Mouse (Mus musculus) CH12.LX (cell line): ENCODE results near the gene Ptprd. TPM values are rescaled to one million over a fixed set of nuclear protein-coding genes. Genes with fewer than 3 reads are reported as not detected.

Source experiments
- DNase-seq: peaks from one replicate; pipeline ENCODE4 v3.0.0-alpha.2; 2013; ENCODE audit errors: extremely low read depth
- H3K27ac ChIP-seq: 2 replicates; pipeline ENCODE4 v1.5.1; 2012; ENCODE audit warnings: low read depth, mild to moderate bottlenecking, control low read depth, moderate library complexity; ENCODE audit not compliant: insufficient read depth
- H3K27me3 ChIP-seq: replicated peaks from 2 replicates; pipeline ENCODE3; 2012; ENCODE audit warnings: inconsistent platforms
- H3K36me3 ChIP-seq, 2 experiments: replicated peaks in 1 of 2; 2 replicates each; pipeline versions ENCODE3 to v1.6.1; 2012; ENCODE audit warnings: inconsistent platforms in 1 of 2, low read length in 1 of 2, mild to moderate bottlenecking in 1 of 2, mixed read lengths in 1 of 2, moderate library complexity in 1 of 2; ENCODE audit not compliant: control insufficient read depth in 1 of 2, insufficient read depth in 1 of 2
- H3K4me1 ChIP-seq, 2 experiments: 2 replicates each; pipeline ENCODE4 v1.6.1; 2012; ENCODE audit warnings: inconsistent platforms in 1 of 2, moderate library complexity in 1 of 2; ENCODE audit not compliant: insufficient read depth in 2 of 2, control insufficient read depth in 1 of 2
- H3K4me2 ChIP-seq: 2 replicates; pipeline ENCODE4 v1.6.1; 2012; ENCODE audit warnings: low read depth, mild to moderate bottlenecking, control low read depth; ENCODE audit not compliant: poor library complexity, insufficient read depth, severe bottlenecking
- H3K4me3 ChIP-seq, 3 experiments: fragments of 150-350 bp in 1 of 3; sonication (generic) in 1 of 3; replicated peaks in 1 of 3; 2 replicates each; pipeline versions ENCODE3 to v1.5.1; 2011 to 2012; ENCODE audit warnings: low read depth in 2 of 3, low read length in 2 of 3, mild to moderate bottlenecking in 2 of 3, moderate library complexity in 2 of 3, control low read depth in 1 of 3, improper control_type of control experiment in 1 of 3, inconsistent platforms in 1 of 3, mixed read lengths in 1 of 3; ENCODE audit not compliant: poor library complexity in 1 of 3
- H3K79me2 ChIP-seq: replicated peaks from 2 replicates; pipeline ENCODE4 v1.6.1; 2012; ENCODE audit warnings: mild to moderate bottlenecking, moderate library complexity; ENCODE audit not compliant: control insufficient read depth, poor library complexity, insufficient read depth, severe bottlenecking; ENCODE audit errors: extremely low read depth
- H3K9ac ChIP-seq: 2 replicates; pipeline ENCODE4 v1.6.1; 2012; ENCODE audit warnings: low read depth, mild to moderate bottlenecking, control low read depth, moderate library complexity; ENCODE audit not compliant: insufficient read depth
- H3K9me3 ChIP-seq: replicated peaks from 2 replicates; pipeline ENCODE3; 2012; ENCODE audit warnings: low read length, inconsistent platforms, mixed read lengths
- BHLHE40 ChIP-seq: IDR thresholded peaks from 2 replicates; pipeline ENCODE4 v1.6.1; 2011; ENCODE audit warnings: mild to moderate bottlenecking, low read depth, low read length, improper control_type of control experiment
- CHD1 ChIP-seq: IDR thresholded peaks from 2 replicates; pipeline ENCODE4 v1.6.1; 2012; ENCODE audit warnings: low read depth, low read length, improper control_type of control experiment, inconsistent platforms
- CTCF ChIP-seq, 2 experiments: IDR thresholded peaks in 1 of 2; conservative IDR thresholded peaks in 1 of 2; 2 replicates each; pipeline ENCODE4 v1.5.1; 2011 to 2012; ENCODE audit warnings: low read depth in 2 of 2, low read length in 2 of 2, improper control_type of control experiment in 1 of 2, inconsistent platforms in 1 of 2, mild to moderate bottlenecking in 1 of 2, moderate library complexity in 1 of 2
- E2F4 ChIP-seq: IDR thresholded peaks from 2 replicates; pipeline ENCODE4 v1.6.1; 2011; ENCODE audit warnings: low read depth, low read length, improper control_type of control experiment; ENCODE audit not compliant: insufficient replicate concordance
- ETS1 ChIP-seq: conservative IDR thresholded peaks from 2 replicates; pipeline ENCODE4 v1.6.1; 2012; ENCODE audit warnings: low read depth, mild to moderate bottlenecking, inconsistent platforms, low read length, improper control_type of control experiment, moderate library complexity
- HCFC1 ChIP-seq: IDR thresholded peaks from 2 replicates; pipeline ENCODE4 v1.6.1; 2012; ENCODE audit warnings: low read depth, mild to moderate bottlenecking, inconsistent platforms, low read length, improper control_type of control experiment
- IRF4 ChIP-seq: IDR thresholded peaks from 2 replicates; pipeline ENCODE4 v1.6.1; 2014; ENCODE audit warnings: low read depth, mild to moderate bottlenecking, inconsistent platforms, low read length, improper control_type of control experiment
- JUN ChIP-seq: IDR thresholded peaks from 2 replicates; pipeline ENCODE4 v1.6.1; 2011; ENCODE audit warnings: low read depth, mild to moderate bottlenecking, low read length, improper control_type of control experiment, moderate library complexity; ENCODE audit not compliant: insufficient read depth
- JUND ChIP-seq: conservative IDR thresholded peaks from 2 replicates; pipeline ENCODE4 v1.6.1; 2011; ENCODE audit warnings: low read depth, low read length, improper control_type of control experiment
- KAT2A ChIP-seq: IDR thresholded peaks from 2 replicates; pipeline ENCODE4 v1.6.1; 2012; ENCODE audit warnings: low read length, improper control_type of control experiment, inconsistent platforms; ENCODE audit not compliant: insufficient replicate concordance
- MEF2A ChIP-seq: IDR thresholded peaks from 2 replicates; pipeline ENCODE4 v1.6.1; 2014; ENCODE audit warnings: low read depth, mild to moderate bottlenecking, inconsistent platforms, low read length, improper control_type of control experiment, borderline replicate concordance
- MXI1 ChIP-seq: IDR thresholded peaks from 2 replicates; pipeline ENCODE4 v1.6.1; 2011; ENCODE audit warnings: mild to moderate bottlenecking, low read depth, low read length, improper control_type of control experiment
- MYC ChIP-seq: IDR thresholded peaks from 2 replicates; pipeline ENCODE4 v1.6.1; 2011; ENCODE audit warnings: low read depth, mild to moderate bottlenecking, improper control_type of control experiment, low read length
- NELFE ChIP-seq: IDR thresholded peaks from 2 replicates; pipeline ENCODE4 v1.6.1; 2011; ENCODE audit warnings: low read depth, low read length, improper control_type of control experiment
- NRF1 ChIP-seq: IDR thresholded peaks from 2 replicates; pipeline ENCODE4 v1.6.1; 2014; ENCODE audit warnings: low read depth, mild to moderate bottlenecking, inconsistent platforms, low read length, improper control_type of control experiment, moderate library complexity
- PAX5 ChIP-seq: IDR thresholded peaks from 2 replicates; pipeline ENCODE4 v1.6.1; 2012; ENCODE audit warnings: low read length, inconsistent platforms, mixed read lengths
- POLR2A ChIP-seq: IDR thresholded peaks from 2 replicates; pipeline ENCODE4 v1.6.1; 2011; ENCODE audit warnings: low read depth, mild to moderate bottlenecking, improper control_type of control experiment, low read length
- POLR2AphosphoS2 ChIP-seq: IDR thresholded peaks from 2 replicates; pipeline ENCODE4 v1.6.1; 2011; ENCODE audit warnings: low read depth, low read length, improper control_type of control experiment
- SIN3A ChIP-seq: IDR thresholded peaks from 2 replicates; pipeline ENCODE4 v1.6.1; 2012; ENCODE audit warnings: low read length, improper control_type of control experiment, inconsistent platforms
- USF2 ChIP-seq: conservative IDR thresholded peaks from 2 replicates; pipeline ENCODE4 v1.6.1; 2011; ENCODE audit warnings: low read depth, low read length, improper control_type of control experiment
- ZMIZ1 ChIP-seq: IDR thresholded peaks from 2 replicates; pipeline ENCODE4 v1.6.1; 2012; ENCODE audit warnings: low read depth, mild to moderate bottlenecking, inconsistent platforms, low read length, improper control_type of control experiment
- ZNF384 ChIP-seq: IDR thresholded peaks from 2 replicates; pipeline ENCODE4 v1.6.1; 2012; ENCODE audit warnings: low read depth, low read length, improper control_type of control experiment, inconsistent platforms
- dilution Hi-C: fragments of 300-500 bp; cut with MboI; formaldehyde crosslinking; loops from 2 replicates; pipeline ENCODE4 v1.14.3; 2020; ENCODE audit warnings: low sequenced_read_pairs; ENCODE audit not compliant: extremely low pct_unique_long_range_greater_than_20kb, extremely low pct_ligation_motif_present
- in situ Hi-C: fragments of 300-500 bp; cut with MboI; formaldehyde crosslinking; loops from 3 replicates; pipeline ENCODE4 v1.14.3; 2019; ENCODE audit warnings: low sequenced_read_pairs, low pct_ligation_motif_present, low pct_unique_long_range_greater_than_20kb, mixed read lengths
- polyA plus RNA-seq: library from polyadenylated mRNA; unstranded; fragments of >175 nt; gene quantifications from 2 replicates; pipeline ENCODE4 v1.2.1, GENCODE M21; 2012; ENCODE audit warnings: low read depth; ENCODE audit not compliant: insufficient read length
- total RNA-seq, 2 experiments: library from RNA; depleted of rRNA; stranded (reverse); fragments of 300-350 nt in 1 of 2; fragments of >200 nt in 1 of 2; gene quantifications; 2 replicates each; pipeline ENCODE4 v1.2.3; 2012 to 2014

Gene Ptprd
- total and polyA plus RNA-seq, 3 experiments, result not detected

DNA sequence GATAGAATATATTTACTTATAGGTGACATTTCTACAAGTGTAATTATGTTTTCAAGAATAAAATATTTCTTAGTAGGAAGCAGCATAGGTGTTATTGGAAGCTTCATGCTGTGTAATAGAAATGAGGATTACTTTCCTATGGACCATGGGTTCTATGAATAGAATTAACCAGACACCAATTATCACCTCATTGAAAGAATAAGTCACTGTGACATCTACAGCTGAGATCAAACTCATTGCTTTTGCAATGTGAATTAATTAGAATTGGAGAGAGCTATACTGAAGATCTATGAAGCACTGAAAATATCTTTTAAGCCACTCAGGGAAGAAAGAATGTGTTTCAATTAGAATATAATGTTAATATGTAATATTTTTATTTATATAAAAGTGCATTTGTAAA lies 1539.1 kb downstream of the Ptprd start:
- Histone ChIP-seq H3K27me3 (no peaks in the 10 kb centered on the region), H3K9me3 (peaks cover 16% of the 10 kb centered on the region), H3K27ac (no peak overlapping the region), H3K9ac (no peak overlapping the region), H3K4me3 (no peak overlapping the region), H3K79me2 (no peaks in the 10 kb centered on the region), H3K4me1 (no peaks in the 10 kb centered on the region), H3K4me2 (no peak overlapping the region), H3K36me3 (no peaks in the 10 kb centered on the region)
- DNase-seq, result no peak
- in situ Hi-C loops (no loop called here), dilution Hi-C loops (no loop called here)
- no peak for TF ChIP-seq MXI1

DNA sequence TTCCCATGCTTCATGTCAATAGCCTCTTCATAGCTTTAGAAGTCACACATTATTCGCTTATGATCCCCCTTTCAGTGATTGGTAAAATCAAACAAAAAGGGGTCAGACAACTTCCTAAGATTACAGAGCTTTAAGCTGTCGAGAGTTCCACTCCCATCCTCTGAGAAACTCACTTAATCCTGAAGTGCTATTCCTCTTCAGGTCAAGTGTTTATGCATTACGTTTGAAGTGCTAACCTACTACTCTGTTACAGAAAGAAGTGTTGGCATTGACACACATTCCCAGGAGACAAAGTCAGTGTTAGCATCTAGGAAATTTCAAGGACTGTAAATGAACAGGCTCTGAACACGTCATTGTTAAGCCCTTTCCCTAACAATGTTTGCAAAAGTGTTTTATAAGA lies 1550.0 kb downstream of the Ptprd start:
- in situ Hi-C loops (no loop called here), dilution Hi-C loops (no loop called here)
- Histone ChIP-seq H3K4me2 (no peak overlapping the region), H3K9ac (no peak overlapping the region), H3K9me3 (peaks cover 13% of the 10 kb centered on the region), H3K27ac (no peak overlapping the region), H3K79me2 (no peaks in the 10 kb centered on the region), H3K4me3 (no peak overlapping the region), H3K4me1 (no peaks in the 10 kb centered on the region), H3K36me3 (no peaks in the 10 kb centered on the region), H3K27me3 (no peaks in the 10 kb centered on the region)
- TF ChIP-seq SIN3A, result no peak
- TF ChIP-seq ZMIZ1, result no peak
- no peak for TF ChIP-seq MYC
- TF ChIP-seq POLR2A, result no peak
- no peak for TF ChIP-seq CHD1
- no peak for TF ChIP-seq KAT2A
- no peak for TF ChIP-seq NELFE
- no peak for TF ChIP-seq IRF4
- TF ChIP-seq CTCF (conservative IDR thresholded peaks at IDR 0.05 in 1 of 2, IDR thresholded peaks at IDR 0.05 in 1 of 2; ENCODE audit: low read depth in 2 of 2, low read length in 2 of 2), result no peak
- no peak for TF ChIP-seq MEF2A
- no peak for TF ChIP-seq MXI1
- TF ChIP-seq POLR2AphosphoS2, result no peak
- no peak for TF ChIP-seq HCFC1
- TF ChIP-seq USF2, result no peak
- no peak for DNase-seq

DNA sequence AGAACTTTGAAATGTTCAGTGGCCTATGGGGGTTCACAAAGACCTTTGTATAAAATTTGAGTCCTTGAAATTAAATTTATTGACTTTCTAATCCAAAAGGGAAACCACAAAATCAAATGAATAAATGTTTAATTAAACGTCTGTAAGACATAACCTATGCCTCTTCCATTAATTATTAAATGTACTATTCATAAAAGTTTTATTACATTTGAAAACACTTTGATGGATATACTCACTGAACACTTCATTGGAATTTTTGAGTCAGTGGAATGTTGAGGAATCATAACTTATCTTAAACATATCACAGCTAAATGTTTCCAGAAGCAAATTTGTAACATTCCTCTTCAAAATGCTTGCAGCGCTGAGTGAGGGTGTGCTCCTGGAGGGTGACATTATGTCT lies 1551.6 kb downstream of the Ptprd start:
- dilution Hi-C loops, result no loop called here
- Histone ChIP-seq H3K36me3 (no peaks in the 10 kb centered on the region), H3K9ac (no peak overlapping the region), H3K4me2 (no peak overlapping the region), H3K27ac (no peak overlapping the region), H3K4me3 (no peak overlapping the region), H3K27me3 (no peaks in the 10 kb centered on the region), H3K79me2 (no peaks in the 10 kb centered on the region), H3K4me1 (no peaks in the 10 kb centered on the region)
- no peak for DNase-seq
- in situ Hi-C loops, result no loop called here
- TF ChIP-seq JUND (no peak), MYC (no peak), SIN3A (no peak), JUN (no peak), BHLHE40 (no peak), ETS1 (no peak), E2F4 (no peak), PAX5 (no peak), CHD1 (no peak), NRF1 (no peak), ZNF384 (no peak), MXI1 (no peak), USF2 (no peak), NELFE (no peak)
- TF ChIP-seq, all 38 proteins: peak for 0
- H3K9me3 ChIP-seq, result peaks cover 16% of the 10 kb centered on the region
